Mouse (Mus musculus): ENCODE measurements at regions not wholly inside any gene's neighbourhood (a gene's known extent, or its start where the extent isn't known, plus 50 kb on each side); places are given as distances from the start of the nearest gene placed in this dataset.
A peak's percentile ranks its signal among the peaks of the same experiment; 100 is the strongest.
"Not testable (repeated sequence)": the region's sequence is repeated elsewhere in the genome, so short reads cannot be mapped to it uniquely, and the experiment has no call there.

- no peak for DNase-seq
These were observed 3289.4 kb downstream of the Gm37988 start for GRCm38 (mm10) chr1:8097046-8097445.

- peak; percentile 69 for DNase-seq
These were observed 3290.9 kb upstream of the A830018L16Rik start for GRCm38 (mm10) chr1:8123021-8123420.

- DNase-seq: not testable (repeated sequence)
These were observed 3279.2 kb upstream of the A830018L16Rik start for GRCm38 (mm10) chr1:8134434-8135433.

GRCm38 (mm10) chr1:8142583-8142982 lies 3271.3 kb upstream of the A830018L16Rik start:
- DNase-seq: no peak

GRCm38 (mm10) chr1:8173196-8173595 lies 3240.7 kb upstream of the A830018L16Rik start:
- no peak for DNase-seq
